Mouse (Mus musculus): ENCODE results near the gene Gpr65.

Gene Gpr65

DNA sequence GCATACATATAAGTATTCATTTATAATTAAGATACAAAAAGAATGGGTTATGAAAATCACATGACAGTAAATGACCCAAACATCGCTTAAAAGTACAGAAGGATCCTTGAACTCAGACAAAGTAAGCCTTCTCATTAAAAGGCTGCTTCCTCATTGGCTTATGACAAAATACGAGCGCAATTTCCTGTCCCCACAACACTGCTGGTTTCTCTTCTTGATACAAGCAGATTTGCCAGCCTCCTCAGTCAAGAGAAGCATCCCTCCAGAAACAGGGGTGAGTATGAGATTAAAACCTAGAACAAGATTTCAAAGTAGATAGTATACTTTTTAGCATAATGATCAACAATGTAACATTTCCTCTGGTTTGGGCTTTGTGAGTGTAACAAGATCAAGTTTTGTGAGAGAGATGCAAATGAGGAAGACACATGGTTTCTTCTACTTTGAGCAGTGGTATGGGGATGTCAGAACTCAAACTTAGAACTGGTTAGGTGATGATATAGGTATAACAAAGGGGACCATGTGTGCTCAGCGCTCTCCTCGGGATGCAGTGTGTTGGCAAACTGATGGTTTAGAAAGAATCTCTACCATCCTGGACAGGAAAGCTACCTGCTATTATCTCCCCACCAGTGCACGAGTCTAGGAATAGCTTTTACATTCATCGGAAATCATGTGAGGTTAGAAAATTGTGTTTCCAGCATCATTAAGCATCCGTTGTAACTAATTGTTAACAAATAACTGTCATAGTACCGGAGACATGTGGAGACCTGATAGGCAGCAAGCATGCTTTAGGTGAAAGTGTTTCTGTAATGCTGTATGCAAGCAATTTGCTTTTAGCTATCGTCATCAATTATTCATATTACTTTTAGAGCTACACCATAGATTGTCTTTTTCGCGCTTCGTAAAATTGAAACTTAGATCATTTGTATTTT lies at the start of gene Gpr65:
Gene Gpr65, plus strand, starts transcription at position 195 of the 929 bp plus-strand sequence.
- no peak for TF ChIP-seq GATA4 (IDR thresholded peaks at IDR 0.05; ENCODE audit: insufficient replicate concordance, low read length)

DNA sequence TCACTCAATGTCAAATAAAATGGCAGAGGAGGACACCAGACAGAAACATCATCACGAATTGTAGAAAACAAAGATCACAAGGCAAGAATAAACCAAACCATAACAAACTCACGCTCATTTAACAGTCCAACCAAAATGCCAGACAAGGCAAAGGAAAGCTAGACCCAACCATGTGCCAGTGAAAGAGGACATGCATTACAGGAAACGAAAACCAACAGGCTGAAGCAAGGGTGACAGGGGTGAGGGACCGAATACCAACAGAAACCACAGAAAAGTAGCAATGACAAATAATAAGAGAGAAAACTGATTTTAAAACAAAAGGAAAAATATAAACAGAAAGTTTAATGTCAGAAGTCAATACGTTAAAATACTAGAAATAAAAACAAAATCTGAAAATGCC lies 45.1 kb upstream of the Gpr65 start:
- no peak for TF ChIP-seq GATA4 (IDR thresholded peaks at IDR 0.05; ENCODE audit: insufficient replicate concordance, low read length)

DNA sequence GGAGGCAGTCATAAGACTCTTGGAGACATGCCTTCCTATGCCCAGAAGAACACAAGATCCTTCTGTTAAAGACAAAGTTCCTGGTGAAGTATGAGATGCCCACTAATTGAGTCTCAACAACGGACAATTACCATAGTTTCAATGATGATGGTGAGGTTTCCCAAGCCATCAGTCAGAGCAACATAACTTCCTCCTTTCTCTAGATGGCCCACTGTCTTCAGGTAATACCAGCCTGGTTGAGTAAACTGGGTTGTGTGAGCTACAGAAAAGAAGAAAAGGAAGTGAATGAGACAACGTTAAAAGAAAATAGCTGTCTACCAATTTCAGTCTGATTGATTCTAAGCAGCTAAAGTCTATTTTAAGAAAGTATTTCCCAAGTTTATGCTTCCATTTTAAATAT lies 41.4 kb upstream of the Gpr65 start:
- TF ChIP-seq GATA4 (IDR thresholded peaks at IDR 0.05; ENCODE audit: insufficient replicate concordance, low read length): no peak

DNA sequence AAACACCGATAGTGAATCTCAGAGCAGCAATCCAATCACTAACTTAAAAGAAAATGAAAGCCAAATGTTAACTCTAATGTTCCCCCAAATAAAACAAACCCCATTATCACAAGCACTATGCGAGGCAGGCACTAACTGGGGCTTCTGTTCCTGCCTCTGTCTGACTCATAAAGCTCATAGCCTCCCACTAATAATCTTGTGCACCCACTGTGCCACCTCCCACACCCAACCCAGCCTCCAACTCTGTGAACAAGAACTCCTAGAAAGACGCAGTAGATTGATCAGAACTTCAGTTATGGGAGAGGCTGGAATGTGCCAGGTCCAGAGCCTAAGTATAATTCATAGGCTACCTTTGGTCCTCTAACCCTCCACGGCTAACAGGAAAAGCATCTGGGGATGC lies 24.3 kb upstream of the Gpr65 start:
- no peak for TF ChIP-seq GATA4 (IDR thresholded peaks at IDR 0.05; ENCODE audit: insufficient replicate concordance, low read length)

GRCm38 (mm10) chr12:98244865-98245264 lies 23.6 kb upstream of the Gpr65 start:
- no peak for TF ChIP-seq GATA4 (IDR thresholded peaks at IDR 0.05; ENCODE audit: insufficient replicate concordance, low read length)

DNA sequence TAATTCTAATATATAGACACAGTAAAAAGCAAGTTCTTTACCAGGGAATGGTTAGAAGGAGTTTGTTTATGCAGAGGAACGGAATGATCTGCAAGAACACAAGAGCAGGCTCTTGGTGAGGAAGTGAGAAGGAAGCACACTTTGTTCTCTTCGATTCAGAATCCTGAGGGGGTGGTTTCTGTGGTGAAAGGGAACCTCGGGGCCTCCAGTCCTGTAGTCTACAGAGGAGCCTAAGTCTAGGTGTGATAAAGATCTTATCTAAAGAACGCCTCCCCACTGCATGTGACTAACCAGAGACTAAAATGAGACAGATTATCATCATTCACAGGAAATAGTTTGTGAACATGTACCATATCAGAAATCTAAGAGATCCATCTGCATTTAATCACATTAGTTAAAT lies 21.6 kb upstream of the Gpr65 start:
- TF ChIP-seq GATA4 (IDR thresholded peaks at IDR 0.05; ENCODE audit: insufficient replicate concordance, low read length): no peak

DNA sequence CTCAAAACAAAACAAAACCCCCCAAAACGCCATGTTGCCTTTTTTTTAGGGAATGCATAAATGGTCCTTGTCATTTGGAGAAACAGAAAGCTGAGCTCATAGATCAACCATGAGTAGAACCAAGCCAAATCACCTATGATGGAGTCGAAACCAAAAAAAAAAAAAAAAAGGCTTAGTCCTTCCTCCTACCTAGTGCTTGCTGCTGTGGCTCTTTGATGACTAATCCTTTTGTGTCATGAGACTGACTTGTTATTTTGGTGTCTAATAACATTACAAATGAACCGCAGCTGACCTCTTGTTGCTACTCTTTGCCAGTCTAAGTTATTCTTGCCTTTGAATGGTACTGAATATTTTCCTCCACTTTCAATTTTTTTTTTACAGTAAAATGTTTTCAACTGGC lies 18.8 kb upstream of the Gpr65 start:
- no peak for TF ChIP-seq GATA4 (IDR thresholded peaks at IDR 0.05; ENCODE audit: insufficient replicate concordance, low read length)

GRCm38 (mm10) chr12:98250327-98250726 lies 18.1 kb upstream of the Gpr65 start:
- no peak for TF ChIP-seq GATA4 (IDR thresholded peaks at IDR 0.05; ENCODE audit: insufficient replicate concordance, low read length)

- TF ChIP-seq GATA4 (IDR thresholded peaks at IDR 0.05; ENCODE audit: insufficient replicate concordance, low read length): no peak
These were observed 16.0 kb upstream of the Gpr65 start for GRCm38 (mm10) chr12:98252417-98252816.

GRCm38 (mm10) chr12:98255373-98255995 lies 13.0 kb upstream of the Gpr65 start:
- TF ChIP-seq GATA4 (IDR thresholded peaks at IDR 0.05; ENCODE audit: insufficient replicate concordance, low read length): no peak

DNA sequence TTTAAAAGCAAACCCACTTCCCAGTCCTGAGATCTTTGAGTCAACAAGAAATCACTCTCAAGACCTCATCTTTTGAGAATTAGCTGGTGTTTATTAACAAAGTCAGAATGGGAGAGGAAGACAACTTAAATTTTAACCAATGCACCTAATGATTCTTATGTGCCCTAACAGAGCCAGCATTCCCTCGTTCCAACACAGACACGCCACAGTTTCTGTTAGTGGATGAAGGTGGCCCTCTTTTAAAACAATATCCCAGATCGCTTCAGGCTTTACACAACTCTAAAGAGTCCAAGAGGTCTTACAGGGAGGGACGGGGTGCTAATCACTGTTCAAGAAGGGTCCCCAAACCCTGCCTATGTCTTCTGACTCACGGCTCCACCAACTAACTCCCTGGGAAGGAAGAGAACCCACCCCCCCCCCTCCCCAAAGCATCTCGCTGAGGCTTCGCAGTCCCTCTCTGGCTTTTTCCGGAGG lies 10.0 kb upstream of the Gpr65 start:
- no peak for TF ChIP-seq GATA4 (IDR thresholded peaks at IDR 0.05; ENCODE audit: insufficient replicate concordance, low read length)

DNA sequence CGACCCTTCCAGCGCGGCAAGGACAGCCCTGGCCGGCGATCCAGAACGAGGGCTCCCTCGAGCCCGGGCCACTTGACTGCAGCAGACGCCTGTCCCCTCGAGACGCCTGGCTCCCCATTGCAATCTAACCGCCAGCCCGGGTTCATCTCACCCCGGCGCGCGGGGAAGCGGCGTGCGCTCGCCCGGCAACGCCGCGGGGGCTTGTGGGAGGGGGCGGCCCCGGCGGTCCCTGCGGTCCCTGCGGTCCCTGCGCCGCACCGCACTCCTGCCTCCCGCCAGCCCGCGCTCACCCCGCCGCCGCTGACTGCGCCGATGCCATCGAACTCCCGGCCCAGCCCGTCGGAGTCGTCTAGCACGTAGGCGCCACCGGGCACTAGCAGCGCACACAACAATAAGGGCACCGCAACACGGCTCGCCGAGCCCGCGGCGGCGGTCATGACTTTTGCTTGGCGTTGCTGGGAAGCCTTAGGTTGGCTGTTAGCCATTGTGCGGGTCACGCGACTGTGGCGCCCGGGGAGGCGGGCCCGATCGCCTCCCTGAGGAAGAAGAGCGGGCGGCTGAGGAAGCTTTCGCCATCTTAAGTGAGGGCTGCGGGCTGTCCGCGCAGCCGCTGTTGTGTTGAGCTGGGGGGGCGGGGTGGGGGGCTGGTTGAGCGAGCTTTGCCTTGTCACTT lies 9.5 kb upstream of the Gpr65 start, which contains the start of gene Galc:
Gene Galc, minus strand, starts transcription at position 615 of the 673 bp plus-strand sequence.
- no peak for TF ChIP-seq GATA4 (IDR thresholded peaks at IDR 0.05; ENCODE audit: insufficient replicate concordance, low read length)

- TF ChIP-seq GATA4 (IDR thresholded peaks at IDR 0.05; ENCODE audit: insufficient replicate concordance, low read length): no peak
These were observed 8.9 kb upstream of the Gpr65 start for GRCm38 (mm10) chr12:98259518-98259852.

DNA sequence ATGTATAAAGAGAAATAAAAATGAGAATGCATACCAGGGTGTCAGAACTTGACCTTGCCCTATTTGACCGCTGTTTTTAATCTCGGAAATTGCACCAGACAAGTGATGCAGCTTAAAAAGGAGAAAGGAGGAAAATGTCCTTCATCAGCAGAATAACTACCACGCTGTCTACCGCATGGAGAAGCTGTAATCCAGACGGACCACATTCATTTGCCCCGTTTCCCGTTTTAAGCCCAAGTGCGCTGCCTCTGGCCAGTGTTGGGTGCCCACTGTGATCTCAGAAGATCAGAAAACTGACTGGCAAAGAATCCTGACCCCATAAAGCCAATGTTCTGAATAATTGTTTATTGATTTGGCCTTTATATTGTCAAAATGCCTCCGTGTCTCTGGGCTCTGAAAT lies 2.7 kb upstream of the Gpr65 start:
- TF ChIP-seq GATA4 (IDR thresholded peaks at IDR 0.05; ENCODE audit: insufficient replicate concordance, low read length): no peak

DNA sequence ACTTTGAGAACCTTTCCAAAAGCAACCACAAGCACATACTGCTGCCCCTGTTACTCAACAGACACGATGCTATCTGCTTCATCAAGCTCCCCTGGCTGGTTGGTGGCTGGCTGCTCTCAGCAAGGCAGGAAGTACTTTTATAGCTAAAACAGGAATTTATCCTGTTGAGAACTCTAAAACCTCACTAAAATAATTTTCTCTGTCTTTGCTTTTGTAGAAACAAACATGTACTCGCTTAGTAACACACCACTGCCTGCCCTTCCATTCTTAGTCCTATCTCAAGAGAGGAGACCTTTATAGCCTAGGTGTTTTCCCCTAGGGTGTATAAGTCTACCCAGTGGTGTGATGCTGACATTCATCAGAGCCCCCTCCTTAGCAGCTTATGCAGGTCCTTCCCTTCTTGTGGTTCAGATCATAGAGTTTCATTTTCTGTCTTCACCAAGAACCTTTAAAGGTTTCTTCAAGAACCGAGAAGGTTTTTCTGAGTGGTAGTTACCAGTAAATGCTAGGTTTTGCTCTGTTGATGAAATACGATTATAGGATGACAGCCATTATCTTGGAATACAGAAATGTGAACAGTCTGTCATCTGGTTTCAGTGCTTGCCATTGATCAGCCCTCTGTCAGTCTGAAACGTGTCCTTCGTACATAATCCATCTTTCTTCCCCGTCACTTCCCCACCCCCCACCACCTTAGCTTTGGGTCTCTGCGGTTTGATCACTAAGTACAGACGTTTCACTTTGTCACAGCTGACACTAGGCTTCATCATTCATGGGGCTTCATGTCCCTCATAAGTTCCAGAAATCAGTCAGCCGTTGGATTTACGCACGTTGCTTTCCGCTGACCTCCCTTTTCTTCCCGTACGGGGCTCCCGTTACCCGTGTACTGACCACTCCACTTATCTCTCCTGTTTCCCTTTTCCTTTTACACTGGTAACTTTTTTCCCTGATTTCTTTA lies 1.6 kb downstream of the Gpr65 start:
- no peak for TF ChIP-seq GATA4 (IDR thresholded peaks at IDR 0.05; ENCODE audit: insufficient replicate concordance, low read length)

All from liver, adult (tissue).